Mouse (Mus musculus) forebrain, embryonic 15.5 days (tissue): Measurements from ENCODE around the gene Clip2. TPM values are rescaled to one million over a fixed set of nuclear protein-coding genes. Genes with fewer than 3 reads are reported as not detected.
"Not testable (repeated sequence)": the region's sequence is repeated elsewhere in the genome, so short reads cannot be mapped to it uniquely, and the experiment has no call there.

Experiments used
- ATAC-seq: fragments of 200-750 bp; cut with Nextera tagmentation; replicated peaks from 2 replicates; pipeline ENCODE4 v1.8.0; 2017; ENCODE audit warnings: mild to moderate bottlenecking, moderate TSS enrichment, moderate library complexity
- H3K27ac ChIP-seq: fragments of 300-500 bp; sonication (generic); replicated peaks from 2 replicates; pipeline ENCODE4 v1.5.1; 2015; ENCODE audit warnings: mild to moderate bottlenecking, inconsistent platforms
- H3K27me3 ChIP-seq: fragments of 300-500 bp; sonication (generic); 2 replicates; pipeline ENCODE4 v1.6.1; 2015; ENCODE audit warnings: inconsistent platforms
- H3K36me3 ChIP-seq: fragments of 300-500 bp; sonication (generic); 2 replicates; pipeline ENCODE4 v1.6.1; 2015; ENCODE audit warnings: mild to moderate bottlenecking, inconsistent platforms
- H3K4me1 ChIP-seq: fragments of 300-500 bp; sonication (generic); 2 replicates; pipeline ENCODE4 v1.6.1; 2015; ENCODE audit warnings: inconsistent platforms
- H3K4me2 ChIP-seq: fragments of 300-500 bp; sonication (generic); replicated peaks from 2 replicates; pipeline ENCODE4 v1.6.1; 2015; ENCODE audit warnings: mild to moderate bottlenecking, inconsistent platforms
- H3K4me3 ChIP-seq: fragments of 300-500 bp; sonication (generic); 2 replicates; pipeline ENCODE4 v1.5.1; 2015; ENCODE audit warnings: mild to moderate bottlenecking, inconsistent platforms
- H3K9ac ChIP-seq: fragments of 300-500 bp; sonication (generic); replicated peaks from 2 replicates; pipeline ENCODE4 v1.6.1; 2015; ENCODE audit warnings: mild to moderate bottlenecking, inconsistent platforms
- H3K9me3 ChIP-seq: fragments of 300-500 bp; sonication (generic); 2 replicates; pipeline ENCODE4 v1.6.1; 2016; ENCODE audit warnings: inconsistent platforms
- WGBS: fragments of 180-500 bp; shearing (Covaris S2); methylation state at CpG from one replicate; pipeline ENCODE4 v1.1.7; 2015; ENCODE audit warnings: mixed read lengths; 5-methylcytosine and 5-hydroxymethylcytosine counted together
- microRNA-seq: library from miRNA; unstranded; fragments of <30 nt; microRNA quantifications from one replicate; pipeline ENCODE4, GENCODE M21; 2016
- polyA plus RNA-seq: library from polyadenylated mRNA; unstranded; fragments of >200 nt; fragmentation: Nextera tagmentation; extraction: Ambion mirVana; gene quantifications from 2 replicates; pipeline ENCODE4 v1.2.1, GENCODE M21; 2015

The Clip2 gene
- polyA plus RNA-seq, 1 experiment from 2014 or later = 14.7 TPM

- ATAC-seq, H3K27ac ChIP-seq, H3K9ac ChIP-seq, H3K4me1 ChIP-seq, H3K4me3 ChIP-seq, H3K4me2 ChIP-seq, H3K9me3 ChIP-seq, H3K27me3 ChIP-seq, H3K36me3 ChIP-seq: not testable (repeated sequence)
- WGBS = 99% methylated on average over 4 of the region's 4 CpGs
Observed at GRCm38 (mm10) chr5:134446755-134447154, 105.5 kb downstream of the Clip2 start.

GRCm38 (mm10) chr5:134445895-134446294 is 106.3 kb downstream of the Clip2 start:
- no peak for ATAC-seq

GRCm38 (mm10) chr5:134445208-134445831 is 106.9 kb downstream of the Clip2 start:
- Histone ChIP-seq H3K27ac (no peak overlapping the region), H3K4me2 (no peak overlapping the region), H3K4me3 (no peak overlapping the region), H3K36me3 (0 out of 2 replicates have a peak, but pooled peaks cover 2% of the 10 kb centered on the region), H3K4me1 (peaks cover 17% of the 10 kb centered on the region), H3K27me3 (no peaks in the 10 kb centered on the region), H3K9ac (no peak overlapping the region), H3K9me3 (0 out of 2 replicates have a peak, but pooled peaks cover 3% of the 10 kb centered on the region)
- 73% methylated on average over 10 of the region's 10 CpGs for WGBS
- ATAC-seq = no peak

More at GRCm38 (mm10) chr5:134445895-134446294, 106.3 kb downstream of the Clip2 start:
- Histone ChIP-seq H3K4me1 (peaks cover 12% of the 10 kb centered on the region), H3K36me3 (0 out of 2 replicates have a peak, but pooled peaks cover 2% of the 10 kb centered on the region), H3K9ac (no peak overlapping the region), H3K4me3 (no peak overlapping the region), H3K27me3 (no peaks in the 10 kb centered on the region), H3K4me2 (no peak overlapping the region), H3K9me3 (0 out of 2 replicates have a peak, but pooled peaks cover 3% of the 10 kb centered on the region), H3K27ac (no peak overlapping the region)
- WGBS = 60% methylated on average over 10 of the region's 10 CpGs

- Histone ChIP-seq H3K36me3 (0 out of 2 replicates have a peak, but pooled peaks cover 2% of the 10 kb centered on the region), H3K9ac (no peak overlapping the region), H3K27ac (no peak overlapping the region), H3K9me3 (0 out of 2 replicates have a peak, but pooled peaks cover 3% of the 10 kb centered on the region), H3K27me3 (no peaks in the 10 kb centered on the region), H3K4me3 (no peak overlapping the region), H3K4me2 (no peak overlapping the region), H3K4me1 (peaks cover 23% of the 10 kb centered on the region)
- no peak for ATAC-seq
- WGBS = 95% methylated on average over 7 of the region's 7 CpGs
Observed at GRCm38 (mm10) chr5:134444473-134444872, 107.8 kb downstream of the Clip2 start.

GRCm38 (mm10) chr5:134442066-134442465 is 110.2 kb downstream of the Clip2 start:
- Histone ChIP-seq H3K9me3 (0 out of 2 replicates have a peak, but pooled peaks cover 3% of the 10 kb centered on the region), H3K27ac (no peak overlapping the region), H3K9ac (no peak overlapping the region), H3K4me1 (peaks cover 28% of the 10 kb centered on the region), H3K36me3 (0 out of 2 replicates have a peak, but pooled peaks cover 2% of the 10 kb centered on the region), H3K4me3 (no peak overlapping the region), H3K27me3 (no peaks in the 10 kb centered on the region), H3K4me2 (no peak overlapping the region)
- ATAC-seq = no peak
- WGBS = 100% methylated on average over 3 of the region's 3 CpGs

GRCm38 (mm10) chr5:134441105-134441504 is 111.1 kb downstream of the Clip2 start:
- Histone ChIP-seq H3K9me3 (0 out of 2 replicates have a peak, but pooled peaks cover 3% of the 10 kb centered on the region), H3K27ac (no peak overlapping the region), H3K27me3 (no peaks in the 10 kb centered on the region), H3K4me3 (no peak overlapping the region), H3K36me3 (0 out of 2 replicates have a peak, but pooled peaks cover 2% of the 10 kb centered on the region), H3K4me2 (no peak overlapping the region), H3K9ac (no peak overlapping the region), H3K4me1 (peaks cover 34% of the 10 kb centered on the region)
- no peak for ATAC-seq
- WGBS = 78% methylated on average over 3 of the region's 3 CpGs

GRCm38 (mm10) chr5:134440098-134440497 is 112.1 kb downstream of the Clip2 start:
- 58% methylated on average over 12 of the region's 12 CpGs for WGBS
- no peaks in the 10 kb centered on the region for H3K27me3 ChIP-seq
- H3K4me3 ChIP-seq = no peak overlapping the region
- no peak for ATAC-seq
- 0 out of 2 replicates have a peak, but pooled peaks cover 2% of the 10 kb centered on the region for H3K36me3 ChIP-seq
- no peak overlapping the region for H3K4me2 ChIP-seq
- H3K9me3 ChIP-seq = 0 out of 2 replicates have a peak, but pooled peaks cover 3% of the 10 kb centered on the region
- H3K27ac ChIP-seq = no peak overlapping the region
- no peak overlapping the region for H3K9ac ChIP-seq
- H3K4me1 ChIP-seq = peaks cover 25% of the 10 kb centered on the region; the same call in 1 of the 2 replicates

- no peak overlapping the region for H3K4me3 ChIP-seq
- H3K27me3 ChIP-seq = no peaks in the 10 kb centered on the region
- H3K36me3 ChIP-seq = 0 out of 2 replicates have a peak, but pooled peaks cover 2% of the 10 kb centered on the region
- H3K4me2 ChIP-seq = no peak overlapping the region
- no peak for ATAC-seq
- 0 out of 2 replicates have a peak, but pooled peaks cover 3% of the 10 kb centered on the region for H3K9me3 ChIP-seq
- 97% methylated on average over 7 of the region's 7 CpGs for WGBS
- H3K27ac ChIP-seq = no peak overlapping the region
- H3K4me1 ChIP-seq = peaks cover 25% of the 10 kb centered on the region; the same call in 1 of the 2 replicates
- H3K9ac ChIP-seq = no peak overlapping the region
Observed at GRCm38 (mm10) chr5:134439481-134439880, 112.8 kb downstream of the Clip2 start.

Small RNA genes lying within 50 kb of the gene (microRNA-seq; reads per million reads assigned to microRNA genes)
- not detected for gene Gm26340
- not detected for gene Mir7228

Other genes with a start within 250 kb of the Clip2 start
- gene Gtf2i, start 237.7 kb downstream of the Clip2 start, polyA plus RNA-seq = 179 and 182 TPM in 2 replicates
- gene Gtf2ird1, start 95.7 kb downstream of the Clip2 start, polyA plus RNA-seq = 89.7 and 93.3 TPM in 2 replicates
- gene Syna, start 7.7 kb upstream of the Clip2 start, polyA plus RNA-seq = 0.36 and 0.59 TPM in 2 replicates
- 218 TPM in 2 replicates for gene Rfc2, start 28.9 kb upstream of the Clip2 start, polyA plus RNA-seq
- 2.6 and 4.4 TPM in 2 replicates for gene Lat2, start 62.6 kb upstream of the Clip2 start, polyA plus RNA-seq
- 405 and 408 TPM in 2 replicates for gene Eif4h, start 87.1 kb upstream of the Clip2 start, polyA plus RNA-seq
- gene Limk1, start 136.2 kb upstream of the Clip2 start, polyA plus RNA-seq = 16.0 and 16.9 TPM in 2 replicates
- 7.7 and 7.8 TPM in 2 replicates for gene Eln, start 194.9 kb upstream of the Clip2 start, polyA plus RNA-seq